Mouse (Mus musculus) stomach, postnatal 0 days (tissue): ENCODE measurements around the gene Nos1. TPM values are rescaled to one million over a fixed set of nuclear protein-coding genes. Genes with fewer than 3 reads are reported as not detected.
A peak's percentile ranks its signal among the peaks of the same experiment; 100 is the strongest.

Experiments
- ATAC-seq: fragments of 200-750 bp; cut with Nextera tagmentation; 2 replicates; pipeline ENCODE4 v1.8.0; 2017; ENCODE audit not compliant: low FRiP score, low TSS enrichment
- DNase-seq: peaks from one replicate; pipeline ENCODE4 v3.0.0-alpha.2; 2016; ENCODE audit warnings: low spot score
- H3K27ac ChIP-seq: fragments of 300-500 bp; sonication (generic); replicated peaks from 2 replicates; pipeline ENCODE4 v1.5.1; 2014; ENCODE audit warnings: mild to moderate bottlenecking, control low read depth
- H3K27me3 ChIP-seq: fragments of 300-500 bp; sonication (generic); 2 replicates; pipeline ENCODE4 v1.6.1; 2014; ENCODE audit warnings: low read length; ENCODE audit not compliant: control insufficient read depth, insufficient read depth
- H3K36me3 ChIP-seq: fragments of 300-500 bp; sonication (generic); 2 replicates; pipeline ENCODE4 v1.6.1; 2014; ENCODE audit warnings: low read length, mixed read lengths; ENCODE audit not compliant: control insufficient read depth, insufficient read depth
- H3K4me1 ChIP-seq: fragments of 300-500 bp; sonication (generic); replicated peaks from 2 replicates; pipeline ENCODE4 v1.6.1; 2014; ENCODE audit warnings: antibody characterized with exemption; ENCODE audit not compliant: control insufficient read depth, insufficient read depth
- H3K4me2 ChIP-seq: fragments of 300-500 bp; sonication (generic); replicated peaks from 2 replicates; pipeline ENCODE4 v1.6.1; 2014; ENCODE audit warnings: low read depth, mild to moderate bottlenecking, control low read depth, moderate library complexity
- H3K4me3 ChIP-seq: fragments of 300-500 bp; sonication (generic); 2 replicates; pipeline ENCODE4 v1.5.1; 2014; ENCODE audit warnings: low read depth, low read length, control low read depth
- H3K9ac ChIP-seq: fragments of 300-500 bp; sonication (generic); 2 replicates; pipeline ENCODE4 v1.6.1; 2014; ENCODE audit warnings: mild to moderate bottlenecking, low read length, control low read depth, mixed read lengths
- H3K9me3 ChIP-seq: fragments of 300-500 bp; sonication (generic); 2 replicates; pipeline ENCODE4 v1.6.1; 2016; ENCODE audit warnings: low read length; ENCODE audit not compliant: control insufficient read depth
- CTCF ChIP-seq: IDR thresholded peaks from 2 replicates; pipeline ENCODE4 v1.5.1; 2016; ENCODE audit warnings: antibody characterized with exemption, low read depth, mild to moderate bottlenecking, moderate library complexity
- EP300 ChIP-seq: optimal IDR thresholded peaks from 2 replicates; pipeline ENCODE3; 2016; ENCODE audit warnings: antibody characterized with exemption
- WGBS: fragments of 180-500 bp; shearing (Covaris S2); extraction: QIAGEN DNeasy Blood & Tissue Kit; methylation state at CpG from one replicate; pipeline ENCODE4 v1.1.7; 2014; 5-methylcytosine and 5-hydroxymethylcytosine counted together
- polyA plus RNA-seq: library from polyadenylated mRNA; unstranded; fragments of >200 nt; fragmentation: Nextera tagmentation; extraction: Ambion mirVana; gene quantifications from 2 replicates; pipeline ENCODE4 v1.2.1, GENCODE M21; 2015

Gene Nos1
- polyA plus RNA-seq, 1 experiment from 2014 or later, result 1.2 TPM

DNA sequence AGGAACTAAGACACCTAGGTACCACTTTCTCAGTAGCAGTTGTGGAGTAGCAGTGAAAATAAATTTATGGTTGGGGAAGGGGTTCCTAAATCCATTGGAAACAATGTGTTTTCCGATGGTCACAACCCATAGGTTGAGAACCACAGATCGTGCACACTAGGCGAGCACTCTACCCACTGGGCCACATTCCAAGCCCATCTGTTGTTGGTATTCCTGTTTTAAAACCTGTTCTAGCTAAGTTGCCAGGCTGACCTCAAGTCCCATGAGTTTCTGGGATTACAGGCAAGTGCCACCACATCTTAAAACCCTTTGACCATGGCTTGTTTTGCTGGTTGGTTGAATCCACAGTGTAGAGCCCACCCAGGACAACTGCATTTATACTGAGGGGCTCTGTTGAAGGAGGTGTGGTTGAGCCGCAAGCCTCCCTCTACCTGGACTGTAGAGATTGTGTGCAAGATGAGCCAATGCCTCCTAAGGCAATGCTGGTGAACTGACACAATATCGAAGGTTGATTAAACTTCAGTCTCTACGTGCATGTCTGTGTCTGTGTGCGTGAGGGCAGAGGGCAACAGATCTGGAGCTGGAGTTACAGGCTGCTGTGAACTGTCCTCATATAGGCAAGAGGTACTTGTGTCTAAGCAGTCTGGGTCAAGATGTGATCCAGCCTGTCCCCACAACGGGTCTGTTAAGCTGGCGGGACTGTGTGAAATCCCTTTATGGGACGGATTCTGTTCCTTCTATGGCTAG lies 189.0 kb downstream of the Nos1 start:
- Histone ChIP-seq H3K9ac (no peak overlapping the region), H3K4me2 (no peak overlapping the region), H3K27me3 (no peaks in the 10 kb centered on the region), H3K36me3 (no peaks in the 10 kb centered on the region), H3K4me3 (no peak overlapping the region), H3K4me1 (no peaks in the 10 kb centered on the region), H3K27ac (no peak overlapping the region), H3K9me3 (no peaks in the 10 kb centered on the region)
- no peak for ATAC-seq
- no peak for TF ChIP-seq CTCF
- TF ChIP-seq EP300, result no peak
- 80% methylated on average over 10 of the region's 10 CpGs for WGBS
- no peak for DNase-seq

DNA sequence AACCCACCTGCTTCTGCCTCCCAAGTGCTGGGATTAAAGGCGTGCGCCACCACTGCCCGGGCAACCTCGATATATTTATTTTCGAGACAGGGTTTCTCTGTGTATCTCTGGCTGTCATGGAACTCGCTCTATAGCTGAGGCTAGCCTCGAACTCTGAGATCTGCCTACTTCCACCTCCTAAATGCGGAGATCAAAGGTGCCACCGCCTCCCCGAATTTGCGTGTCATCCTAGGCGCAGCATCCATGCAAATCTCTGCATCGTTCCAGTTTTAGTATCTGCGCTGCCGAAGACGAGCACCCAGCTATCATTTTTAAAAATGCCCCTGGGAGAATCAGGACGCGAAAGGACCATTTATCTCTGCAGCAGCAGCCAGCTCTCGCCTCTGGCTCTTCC lies 195.4 kb downstream of the Nos1 start:
- Histone ChIP-seq H3K9me3 (no peaks in the 10 kb centered on the region), H3K4me3 (peak overlapping the region; percentile 94), H3K27ac (no peak overlapping the region), H3K9ac (peak overlapping the region; percentile 87; the same call in 1 of the 2 replicates), H3K4me2 (peak overlapping the region; percentile 81), H3K27me3 (no peaks in the 10 kb centered on the region), H3K4me1 (no peaks in the 10 kb centered on the region), H3K36me3 (peaks cover 6% of the 10 kb centered on the region; the same call in 1 of the 2 replicates)
- 20% methylated on average over 19 of the region's 19 CpGs for WGBS
- TF ChIP-seq EP300 (no peak), CTCF (no peak)
- no peak for DNase-seq
- no peak for ATAC-seq

DNA sequence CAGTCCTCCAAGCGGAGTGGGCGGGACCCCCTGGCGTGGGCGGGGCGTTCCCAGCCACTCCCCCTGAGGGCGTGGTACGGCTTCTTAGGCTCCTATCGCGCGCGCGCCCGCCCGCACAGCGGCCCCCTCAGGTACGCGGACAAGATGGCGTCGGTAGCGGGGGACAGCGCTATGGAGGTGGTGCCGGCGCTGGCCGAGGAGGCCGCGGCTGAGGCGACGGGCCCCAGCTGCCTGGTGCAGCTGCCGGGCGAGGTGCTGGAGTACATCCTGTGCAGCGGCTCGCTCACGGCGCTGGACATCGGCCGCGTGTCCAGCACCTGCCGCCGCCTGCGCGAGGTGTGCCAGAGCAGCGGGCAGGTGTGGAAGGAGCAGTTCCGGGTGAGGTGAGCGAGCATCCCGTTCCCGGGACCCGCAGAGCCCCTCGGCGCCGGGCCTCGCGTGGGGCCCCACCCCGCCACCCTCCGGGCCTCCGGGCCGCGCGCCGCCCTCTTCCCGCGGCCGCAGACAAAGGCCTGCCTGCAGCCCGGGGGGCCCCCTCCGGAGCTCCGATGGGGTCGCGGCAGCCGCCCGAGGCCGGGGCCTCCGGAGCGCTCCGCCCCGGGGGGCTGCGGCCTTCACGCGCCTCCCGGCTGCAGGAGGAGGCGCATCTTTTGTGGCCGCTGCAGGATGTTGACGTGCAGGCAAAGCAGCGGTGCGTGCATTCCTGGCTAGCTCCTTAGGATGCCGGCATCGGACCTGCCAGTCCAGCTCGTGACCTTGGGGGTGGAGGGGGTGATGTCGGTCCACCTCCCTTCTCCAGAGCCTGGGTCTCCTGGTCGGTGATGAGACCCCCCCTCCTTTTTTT lies 196.0 kb downstream of the Nos1 start, which contains the start of gene Fbxo21:
TSS of gene Fbxo21 (plus strand) at position 74 of the 844 bp plus-strand sequence.
- peak; percentile 49 for TF ChIP-seq CTCF
- TF ChIP-seq EP300, result no peak
- Histone ChIP-seq H3K27ac (peak within 1 kb of the TSS; percentile 78), H3K4me2 (peak within 1 kb of the TSS; percentile 81), H3K4me1 (no peaks in the 10 kb centered on the region), H3K4me3 (peak within 1 kb of the TSS; percentile 94), H3K9ac (peak within 1 kb of the TSS; percentile 87), H3K9me3 (no peaks in the 10 kb centered on the region), H3K27me3 (no peaks in the 10 kb centered on the region), H3K36me3 (peaks cover 6% of the 10 kb centered on the region; the same call in 1 of the 2 replicates)
- ATAC-seq (peak; percentile 91), DNase-seq (peak; percentile 97)
- WGBS, result under 1% methylated on average over 77 of the region's 88 CpGs

DNA sequence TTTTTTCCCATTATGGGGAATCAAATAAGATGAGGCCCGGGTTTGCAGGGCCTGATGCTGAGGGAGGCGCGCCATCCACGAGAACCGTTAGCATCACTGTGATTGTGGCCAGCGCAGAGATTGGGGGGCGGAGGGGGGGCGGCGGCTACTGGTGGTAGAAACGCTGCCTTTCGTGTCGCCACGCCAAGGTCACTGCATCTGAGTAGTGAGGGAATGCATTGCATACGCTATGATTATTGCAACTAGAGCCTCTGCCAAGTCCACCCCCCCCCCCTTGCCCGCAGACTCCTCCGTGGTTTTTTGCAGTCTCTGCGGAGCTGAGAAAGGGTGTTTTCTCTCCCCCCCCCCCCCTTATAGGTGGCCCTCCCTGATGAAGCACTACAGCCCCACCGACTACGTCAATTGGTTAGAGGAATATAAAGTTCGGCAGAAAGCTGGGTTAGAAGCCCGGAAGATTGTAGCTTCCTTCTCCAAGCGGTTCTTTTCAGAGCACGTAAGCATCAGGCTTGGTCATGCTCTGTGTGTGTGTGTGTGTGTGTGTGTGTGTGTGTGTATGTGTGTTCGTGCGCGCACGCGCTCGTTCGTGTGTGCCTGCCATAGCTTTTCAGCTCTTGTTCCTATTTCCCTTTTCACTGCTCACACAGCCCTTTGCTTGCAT lies 196.8 kb downstream of the Nos1 start:
- H3K4me1 ChIP-seq, result no peaks in the 10 kb centered on the region
- H3K36me3 ChIP-seq, result peaks cover 6% of the 10 kb centered on the region; the same call in 1 of the 2 replicates
- H3K4me3 ChIP-seq, result peak overlapping the region; percentile 94
- TF ChIP-seq EP300 (no peak), CTCF (no peak)
- no peaks in the 10 kb centered on the region for H3K9me3 ChIP-seq
- ATAC-seq (peak; percentile 8; the same call in 1 of the 2 replicates), DNase-seq (peak; percentile 51)
- H3K4me2 ChIP-seq, result peak overlapping the region; percentile 81
- 5% methylated on average over 28 of the region's 30 CpGs for WGBS
- H3K27ac ChIP-seq, result no peak overlapping the region; the same call in 1 of the 2 replicates
- H3K27me3 ChIP-seq, result no peaks in the 10 kb centered on the region
- H3K9ac ChIP-seq, result peak overlapping the region; percentile 87

DNA sequence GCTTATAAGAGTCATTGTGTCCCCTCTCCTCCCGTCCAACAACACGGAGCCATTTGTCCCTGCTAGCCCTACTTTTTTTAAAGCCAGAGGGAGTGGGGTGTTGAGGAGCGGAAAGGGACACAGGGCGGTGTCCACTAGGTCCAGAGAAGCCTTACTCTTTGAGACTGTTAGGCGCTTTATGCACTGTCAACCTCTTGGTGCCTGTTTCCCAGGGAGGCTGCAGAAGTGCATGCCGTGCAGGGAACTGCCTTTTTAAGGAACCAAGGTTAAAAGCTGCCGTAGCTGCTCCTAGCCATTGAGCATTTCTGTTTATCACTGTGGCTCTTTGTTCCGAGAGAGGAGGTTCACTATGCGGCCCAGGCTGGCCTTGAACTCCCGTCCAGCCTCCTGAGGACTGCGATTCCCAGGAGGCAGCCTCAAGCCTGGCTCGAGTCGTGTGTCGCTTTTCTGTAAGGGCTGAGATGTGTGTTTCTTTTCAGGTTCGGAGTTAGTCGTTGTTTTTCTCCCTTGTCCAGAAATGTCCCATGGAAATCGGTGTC lies 197.4 kb downstream of the Nos1 start:
- H3K27ac ChIP-seq, result no peak overlapping the region
- peak overlapping the region; percentile 81 for H3K4me2 ChIP-seq
- H3K4me3 ChIP-seq, result 0 out of 2 replicates have a peak overlapping the region, but pooled peaks have one; percentile 94
- DNase-seq, result no peak
- H3K9me3 ChIP-seq, result no peaks in the 10 kb centered on the region
- 57% methylated on average over 17 of the region's 17 CpGs for WGBS
- TF ChIP-seq EP300 (no peak), CTCF (no peak)
- no peak for ATAC-seq
- no peak overlapping the region for H3K9ac ChIP-seq
- no peaks in the 10 kb centered on the region for H3K27me3 ChIP-seq
- no peaks in the 10 kb centered on the region for H3K4me1 ChIP-seq
- H3K36me3 ChIP-seq, result peaks cover 7% of the 10 kb centered on the region; the same call in 1 of the 2 replicates
